Mouse (Mus musculus): Measurements from ENCODE around the gene Foxa2. TPM values are rescaled to one million over a fixed set of nuclear protein-coding genes. Genes with fewer than 3 reads are reported as not detected.

Foxa2 gene
- total RNA-seq, 1 experiment from 2014 or later = not detected

DNA sequence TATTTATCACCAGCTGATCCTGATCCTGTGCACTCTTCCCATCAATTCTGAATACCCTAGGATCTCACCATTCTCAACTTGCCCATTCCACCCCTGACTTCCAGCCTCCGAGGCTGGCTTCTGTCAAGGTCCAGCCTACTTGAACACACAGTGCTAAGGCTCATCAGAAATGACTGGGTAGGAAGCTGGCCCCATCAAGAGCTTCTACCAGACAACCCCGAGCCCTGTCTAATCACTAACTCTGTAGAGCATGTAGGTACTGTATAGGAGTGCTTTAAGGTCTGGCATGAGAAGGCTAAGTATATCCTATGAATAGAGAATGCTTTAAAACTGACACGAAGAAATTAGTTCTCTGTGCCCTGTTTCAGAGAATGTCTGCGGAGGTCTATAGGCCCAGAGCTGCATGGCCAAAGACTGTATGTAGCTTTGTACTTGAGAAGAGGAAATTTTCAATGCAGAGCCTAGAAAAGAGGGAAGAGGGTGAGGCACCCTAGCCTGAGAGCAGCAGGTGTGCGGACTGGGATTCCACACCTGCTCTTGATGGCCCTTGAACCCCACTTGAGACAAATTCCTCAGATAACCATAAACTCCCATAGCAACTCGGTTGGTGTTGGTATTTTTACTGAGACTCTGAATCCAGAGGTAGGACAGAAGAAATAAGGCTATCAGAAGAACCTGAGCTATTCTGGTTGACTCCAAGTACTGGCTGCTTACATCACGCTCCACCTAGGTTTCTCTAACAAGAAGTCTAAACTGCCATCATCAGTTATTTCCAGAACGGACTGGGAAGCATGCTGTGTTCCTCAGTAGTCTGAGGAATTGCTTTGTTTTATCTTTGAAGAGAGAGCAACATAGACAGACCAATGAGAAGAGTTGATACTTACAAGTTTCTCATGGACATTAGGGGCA, 28.7 kb downstream of the Foxa2 start:
- ATAC-seq (replicated peaks; ENCODE audit: insufficient number of reproducible peaks, low FRiP score, low TSS enrichment, poor library complexity, severe bottlenecking) = no peak

DNA sequence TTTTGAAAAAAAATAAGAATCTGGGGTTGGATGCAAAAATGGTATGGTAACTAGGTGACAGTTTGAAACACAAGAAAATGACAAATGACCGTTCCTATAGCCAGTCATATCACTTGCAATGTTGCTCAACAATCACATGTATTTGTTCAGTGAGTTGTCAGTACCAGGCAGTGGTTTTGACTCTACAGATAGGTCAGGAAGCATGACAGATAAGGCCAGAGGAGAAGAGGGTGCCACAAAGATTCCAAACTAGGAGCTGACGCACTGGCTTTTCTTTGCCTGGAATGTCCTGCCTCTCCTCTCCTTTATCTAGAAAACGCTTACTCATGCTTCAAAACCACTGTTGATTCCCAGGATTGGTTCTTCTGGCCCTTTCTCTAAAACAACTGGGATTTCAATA, 33.4 kb downstream of the Foxa2 start:
- ATAC-seq (replicated peaks; ENCODE audit: insufficient number of reproducible peaks, low FRiP score, low TSS enrichment, poor library complexity, severe bottlenecking) = no peak

DNA sequence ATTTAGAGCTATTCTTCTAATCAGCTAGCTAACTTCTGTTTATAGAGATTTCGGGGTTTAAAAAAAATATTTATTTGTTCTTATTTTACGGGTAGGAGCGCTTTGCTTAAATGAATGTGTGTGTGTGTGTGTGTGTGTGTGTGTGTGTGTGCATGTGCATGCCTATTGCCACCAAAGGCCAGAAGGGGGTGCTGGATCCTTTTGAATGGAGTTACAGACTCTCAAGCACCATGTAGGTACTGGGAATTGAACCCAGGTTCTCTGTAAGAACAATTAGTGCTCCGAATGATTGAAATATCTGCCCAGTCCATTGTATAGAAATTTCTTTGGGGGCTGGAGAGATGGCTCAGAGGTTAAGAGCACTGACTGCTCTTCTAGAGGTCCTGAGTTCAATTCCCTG, 37.7 kb downstream of the Foxa2 start:
- no peak for ATAC-seq (replicated peaks; ENCODE audit: insufficient number of reproducible peaks, low FRiP score, low TSS enrichment, poor library complexity, severe bottlenecking)

DNA sequence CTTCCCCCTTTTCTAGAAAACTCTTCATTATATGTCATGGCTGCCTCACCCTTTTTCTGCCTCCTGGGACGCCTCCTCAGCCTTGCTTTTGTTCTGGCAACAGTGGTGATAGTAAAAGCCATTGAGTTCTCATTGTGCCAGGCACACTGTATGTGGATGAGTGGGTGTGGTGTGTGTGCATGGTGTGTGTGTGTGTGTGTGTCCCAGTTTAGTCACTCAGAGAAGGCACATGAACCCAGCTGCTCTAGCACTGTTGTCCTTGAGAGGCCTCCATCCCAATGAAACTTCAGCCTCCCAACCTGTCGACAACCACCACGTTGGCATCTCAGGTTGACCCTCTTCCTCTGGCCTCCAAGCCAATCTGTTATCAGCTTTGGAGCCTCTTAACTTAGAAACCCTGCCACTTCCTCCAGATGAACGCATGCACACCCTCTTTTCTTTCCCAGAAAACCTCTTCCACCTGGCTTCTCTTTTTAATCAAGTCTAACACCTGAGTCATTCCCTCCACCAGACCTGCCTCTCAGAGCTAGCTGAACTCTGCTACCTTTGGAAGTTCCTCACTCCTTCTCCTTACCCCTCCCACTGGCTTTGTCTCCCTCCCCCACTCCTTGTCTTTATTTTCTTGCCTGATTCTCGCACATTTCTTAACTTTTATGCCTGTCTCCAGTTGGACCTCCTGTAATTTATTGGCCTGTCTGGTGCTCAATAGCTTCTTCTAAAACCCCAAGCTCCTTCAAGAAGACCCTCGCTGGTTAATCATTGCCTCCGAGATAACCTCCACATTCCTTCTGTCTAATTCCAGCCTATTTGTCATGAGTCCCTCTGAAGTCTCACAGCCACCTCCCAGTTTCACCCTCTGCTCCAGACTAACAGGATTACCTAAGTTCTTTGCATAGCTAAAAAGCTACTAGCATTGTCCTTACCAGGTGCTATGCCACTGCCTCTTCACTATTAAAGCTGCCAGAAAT, 41.9 kb downstream of the Foxa2 start:
- ATAC-seq (replicated peaks; ENCODE audit: insufficient number of reproducible peaks, low FRiP score, low TSS enrichment, poor library complexity, severe bottlenecking) = no peak

DNA sequence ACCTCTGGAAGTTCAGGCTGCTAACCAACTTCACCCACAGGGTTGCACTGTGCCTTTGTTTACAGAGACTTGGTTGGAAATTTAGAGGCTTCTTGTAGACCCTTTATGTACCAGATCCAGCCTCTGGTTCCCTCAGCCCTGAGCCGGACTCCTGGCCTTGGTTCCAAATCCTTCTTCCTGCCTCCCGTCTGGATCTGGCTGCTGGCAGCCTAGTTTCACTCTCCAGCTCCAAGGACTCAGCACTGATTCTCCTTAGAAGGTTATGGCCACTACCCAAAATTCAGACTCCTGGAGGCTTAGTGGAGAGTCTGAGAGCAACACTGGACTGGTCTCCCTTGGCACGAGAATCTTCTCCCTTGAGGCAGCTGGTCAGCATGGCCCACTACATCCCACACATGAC, 43.3 kb downstream of the Foxa2 start:
- ATAC-seq (replicated peaks; ENCODE audit: insufficient number of reproducible peaks, low FRiP score, low TSS enrichment, poor library complexity, severe bottlenecking) = no peak

DNA sequence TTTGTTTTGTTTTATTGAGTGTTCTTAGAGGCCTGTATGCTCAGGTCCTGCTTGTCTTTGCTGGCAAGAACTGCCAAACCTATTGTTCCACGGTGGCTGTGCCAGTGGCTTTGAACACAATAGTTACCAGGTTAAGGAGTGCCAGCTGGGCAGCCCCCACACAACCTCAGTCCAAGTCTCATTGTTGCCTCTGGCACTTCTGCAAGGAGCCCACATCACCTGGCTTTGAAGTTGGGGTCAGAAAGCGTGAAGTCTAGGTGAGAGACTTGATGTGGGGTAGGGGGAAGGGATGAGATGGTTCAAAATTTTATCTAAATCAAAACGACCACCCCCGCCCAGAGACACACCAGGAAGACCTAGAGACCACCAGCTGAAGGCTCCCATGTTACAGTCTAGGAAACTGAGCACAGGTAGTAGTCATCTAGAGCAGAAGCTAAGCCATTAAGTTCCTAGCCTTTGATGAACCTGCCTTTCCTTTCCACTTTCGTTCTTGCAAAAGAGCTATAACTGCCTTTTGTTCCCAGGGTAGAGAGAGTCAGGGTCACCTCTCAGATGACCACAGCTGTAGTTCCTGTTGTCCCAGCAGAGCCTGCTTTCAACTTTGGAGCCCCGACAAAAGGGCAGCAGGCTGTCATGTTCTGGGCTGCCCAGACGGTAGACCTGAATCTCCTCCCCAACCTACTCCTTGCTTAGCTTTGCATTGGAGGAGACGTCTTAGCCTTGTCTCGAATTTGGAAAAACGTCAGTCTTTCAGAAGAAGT, 48.4 kb downstream of the Foxa2 start:
- no peak for ATAC-seq (replicated peaks; ENCODE audit: insufficient number of reproducible peaks, low FRiP score, low TSS enrichment, poor library complexity, severe bottlenecking)

DNA sequence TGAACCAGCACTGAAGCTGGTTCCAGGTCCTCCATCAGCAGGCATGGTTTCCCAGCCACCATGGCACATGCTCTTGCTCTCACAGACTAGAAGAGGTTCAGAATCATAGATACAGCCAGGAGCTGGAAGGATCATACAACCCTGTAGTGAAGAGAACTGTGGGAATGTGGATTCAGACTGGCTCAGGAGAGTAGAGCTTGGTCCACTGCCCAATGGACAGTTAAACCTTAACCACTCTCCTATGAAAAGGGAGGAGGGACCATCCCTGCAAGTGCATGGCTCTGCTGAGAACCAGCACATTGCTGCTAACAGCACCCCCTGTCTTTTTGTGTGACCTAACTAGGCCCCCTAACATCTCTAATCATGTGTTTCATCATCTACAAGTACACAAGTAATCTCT, 50.0 kb downstream of the Foxa2 start:
- no peak for ATAC-seq (replicated peaks; ENCODE audit: insufficient number of reproducible peaks, low FRiP score, low TSS enrichment, poor library complexity, severe bottlenecking)

DNA sequence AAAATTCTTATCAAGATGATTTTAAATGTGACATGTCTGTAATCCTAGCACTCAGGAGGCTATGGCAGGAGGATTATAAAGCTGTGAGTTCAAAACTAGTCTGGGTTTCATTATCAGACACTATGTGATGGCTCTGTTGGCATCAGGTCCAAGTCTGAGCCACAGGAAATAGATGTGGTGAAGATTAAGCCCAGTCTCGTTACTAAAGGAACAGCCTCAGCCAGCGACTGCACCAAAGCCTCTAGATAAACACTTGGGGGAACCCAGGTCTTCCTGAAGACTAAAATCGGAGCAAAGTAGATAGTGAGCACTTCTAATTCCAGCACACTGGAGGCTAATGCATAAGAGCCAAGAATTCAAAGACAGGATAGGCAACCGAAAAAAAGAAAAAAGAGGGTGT, 52.9 kb downstream of the Foxa2 start:
- no peak for ATAC-seq (replicated peaks; ENCODE audit: insufficient number of reproducible peaks, low FRiP score, low TSS enrichment, poor library complexity, severe bottlenecking)

DNA sequence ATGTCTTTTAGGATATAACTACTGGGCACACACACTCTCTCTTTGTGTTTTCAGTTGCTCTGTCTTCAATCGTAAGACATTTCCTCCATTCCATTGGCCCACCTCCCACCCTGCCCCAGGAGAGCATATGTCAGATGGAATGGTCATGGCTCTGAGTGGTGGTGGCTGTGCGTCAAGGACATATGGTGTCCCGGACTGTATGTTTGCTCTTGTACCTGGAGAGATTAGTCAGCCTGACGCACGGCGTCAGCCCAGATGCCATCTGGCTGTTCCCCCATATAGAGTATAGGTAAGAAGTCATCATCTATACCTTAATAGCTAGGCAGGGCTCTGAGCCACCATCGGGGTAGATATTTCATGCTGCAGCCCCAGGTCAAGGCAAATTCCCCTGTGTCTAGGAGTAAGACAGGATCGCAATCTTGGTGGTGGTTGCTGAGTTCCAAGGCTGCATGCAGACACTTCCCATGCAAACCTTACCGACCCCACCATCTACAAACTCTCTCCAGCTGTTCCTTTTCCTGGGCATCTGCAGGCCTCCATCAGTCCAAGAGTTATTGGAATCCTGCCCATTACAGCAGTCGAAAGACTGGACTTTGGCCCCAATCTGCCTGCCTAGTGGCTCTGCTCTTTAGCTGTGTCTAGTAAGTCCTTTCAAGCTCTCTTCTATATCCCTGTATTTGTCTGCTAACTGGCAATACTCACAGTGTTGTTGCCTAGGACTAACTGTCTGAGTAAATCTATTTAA, 53.7 kb downstream of the Foxa2 start:
- no peak for ATAC-seq (replicated peaks; ENCODE audit: insufficient number of reproducible peaks, low FRiP score, low TSS enrichment, poor library complexity, severe bottlenecking)
